Mouse (Mus musculus): ENCODE measurements at regions not wholly inside any gene's neighbourhood (a gene's known extent, or its start where the extent isn't known, plus 50 kb on each side); places are given as distances from the start of the nearest gene placed in this dataset.

GRCm38 (mm10) chr12:42987018-42987606 lies 1223.0 kb downstream of the Dnajb9 start:
- no peak for DNase-seq

GRCm38 (mm10) chr12:42986505-42986904 lies 1223.6 kb downstream of the Dnajb9 start:
- no peak for DNase-seq

GRCm38 (mm10) chr12:42986096-42986495 lies 1224.0 kb downstream of the Dnajb9 start:
- DNase-seq, result no peak

GRCm38 (mm10) chr12:42978828-42979227 lies 1231.3 kb downstream of the Dnajb9 start:
- no peak for DNase-seq

DNA sequence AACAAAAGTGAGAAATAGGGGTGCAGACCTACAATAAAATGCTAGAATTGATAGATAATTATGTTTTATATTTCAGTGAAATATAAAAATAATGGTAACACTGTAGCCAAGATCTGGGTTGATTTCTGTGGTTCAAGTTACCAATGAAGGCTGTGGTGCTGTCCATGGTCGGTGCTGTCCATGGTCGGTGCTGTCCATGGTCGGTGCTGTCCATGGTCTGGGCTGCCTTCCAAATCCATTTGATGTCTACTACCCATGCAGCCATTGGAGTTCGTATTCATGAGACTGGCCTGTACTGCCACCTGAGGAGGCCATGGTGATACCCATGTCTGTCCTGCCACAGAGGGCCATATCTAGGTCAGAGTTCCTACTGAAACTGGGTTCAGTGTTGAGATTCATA lies 1237.4 kb downstream of the Dnajb9 start:
- DNase-seq, result peak; percentile 1 to 10

DNA sequence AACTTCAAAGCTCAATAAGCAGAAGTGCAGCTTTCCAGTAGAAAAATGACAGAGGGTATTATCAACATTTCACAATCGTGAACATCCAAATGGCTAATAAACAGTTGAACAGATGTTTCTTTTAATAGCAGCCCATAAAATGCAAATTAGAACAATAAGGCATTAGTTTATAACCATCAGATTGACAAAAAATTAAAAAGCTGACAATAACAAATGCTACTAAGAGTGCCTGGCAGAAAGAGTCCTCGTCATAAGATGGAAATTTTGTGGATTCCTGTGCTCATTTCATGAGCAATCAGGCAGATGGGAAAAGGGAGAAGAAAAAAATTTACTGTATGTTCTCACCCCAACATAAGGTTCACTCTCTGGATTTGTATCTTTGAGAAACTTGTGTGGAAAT lies 1248.6 kb downstream of the Dnajb9 start:
- DNase-seq, result no peak

DNA sequence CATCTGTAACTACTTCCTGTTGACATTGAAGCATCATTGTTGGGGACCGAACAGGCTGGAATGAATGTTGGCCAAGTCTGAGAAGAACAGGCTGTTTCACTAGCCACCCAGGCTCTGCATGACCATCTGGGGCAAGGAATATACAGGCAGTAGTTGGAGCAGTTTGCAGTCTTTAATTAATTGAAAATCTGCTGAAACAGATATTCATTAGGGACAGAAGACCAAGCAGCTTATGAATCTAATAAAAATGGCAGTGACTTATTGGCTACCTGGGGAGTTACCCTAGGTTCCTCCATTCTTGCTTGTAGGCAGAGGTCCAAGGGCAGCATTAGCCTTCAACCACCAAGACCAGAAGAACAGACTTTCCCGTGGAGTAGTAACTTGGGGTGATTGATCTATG lies 1262.2 kb downstream of the Dnajb9 start:
- no peak for DNase-seq

GRCm38 (mm10) chr12:42914374-42914773 lies 1295.8 kb downstream of the Dnajb9 start:
- no peak for DNase-seq

All from heart, adult 18-20 months (tissue).